Mouse (Mus musculus) adipose tissue, adult 10 weeks (tissue): Measurements from ENCODE around the gene Haao. TPM values are rescaled to one million over a fixed set of nuclear protein-coding genes. Genes with fewer than 3 reads are reported as not detected.

Experiments used
- polyA plus RNA-seq: library from polyadenylated mRNA; stranded (reverse); fragments of 350-450 nt; fragmentation: Illumina TruSeq; extraction: RNeasy Lipid Tissue Mini Kit (QIAGEN cat#74804); gene quantifications from one replicate; pipeline ENCODE4 v1.2.3, GENCODE M21; 2014; ENCODE audit warnings: low read depth, low replicate concordance

The Haao gene
- 5.5 TPM for polyA plus RNA-seq

GRCm38 (mm10) chr17:83847815-83848214 lies at the start of gene Haao:
Haao (minus strand) TSS chr17:83847963.

Other genes starting within 250 kb of the Haao start
- gene Kcng3, start 216.1 kb downstream of the Haao start, polyA plus RNA-seq, result 0.40 TPM
- gene Mta3, start 141.8 kb downstream of the Haao start, polyA plus RNA-seq, result 49.5 TPM